Mouse (Mus musculus): Measurements from ENCODE around the gene Fyn.

DNA sequence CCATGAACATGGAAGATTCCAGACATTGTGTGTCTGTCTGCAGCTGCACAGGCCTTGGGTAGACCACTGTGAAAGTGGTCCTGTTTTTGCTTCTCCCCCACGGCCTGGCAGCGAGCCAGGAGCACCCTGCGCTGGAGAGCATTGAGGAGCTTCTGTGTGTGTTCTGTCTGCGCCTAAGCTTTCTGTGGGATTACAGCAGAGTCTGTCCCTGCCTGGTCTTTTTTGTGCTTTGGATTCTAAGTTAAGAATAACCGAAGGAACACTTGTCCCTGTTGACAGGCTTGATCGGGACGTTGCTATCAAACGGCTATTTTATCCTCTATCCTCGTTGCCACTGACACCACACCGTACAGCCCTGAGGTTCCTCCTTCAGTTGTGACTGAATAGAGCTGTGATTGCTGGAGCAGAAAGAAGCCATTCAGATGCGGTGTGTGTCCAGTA, 20.8 kb downstream of the Fyn start:
- no peak for TF ChIP-seq CTCF (IDR thresholded peaks at IDR 0.05; ENCODE audit: extremely low read depth, insufficient read depth, low read length)
- TF ChIP-seq POLR2A (IDR thresholded peaks at IDR 0.05; ENCODE audit: extremely low read depth, insufficient read depth, low read length), result no peak

All from cortical plate, adult 2 months (tissue).